Mouse (Mus musculus) megakaryocyte-erythroid progenitor cell, adult 5 weeks (primary cell): ENCODE measurements around the gene Olfr461. TPM values are rescaled to one million over a fixed set of nuclear protein-coding genes. Genes with fewer than 3 reads are reported as not detected.

Source experiments
- polyA plus RNA-seq: library from polyadenylated mRNA; stranded (reverse); fragments of >175 nt; gene quantifications from 2 replicates; pipeline ENCODE4 v1.2.3, GENCODE M21; 2012

The Olfr461 gene
- polyA plus RNA-seq: not detected in 2 replicates

DNA sequence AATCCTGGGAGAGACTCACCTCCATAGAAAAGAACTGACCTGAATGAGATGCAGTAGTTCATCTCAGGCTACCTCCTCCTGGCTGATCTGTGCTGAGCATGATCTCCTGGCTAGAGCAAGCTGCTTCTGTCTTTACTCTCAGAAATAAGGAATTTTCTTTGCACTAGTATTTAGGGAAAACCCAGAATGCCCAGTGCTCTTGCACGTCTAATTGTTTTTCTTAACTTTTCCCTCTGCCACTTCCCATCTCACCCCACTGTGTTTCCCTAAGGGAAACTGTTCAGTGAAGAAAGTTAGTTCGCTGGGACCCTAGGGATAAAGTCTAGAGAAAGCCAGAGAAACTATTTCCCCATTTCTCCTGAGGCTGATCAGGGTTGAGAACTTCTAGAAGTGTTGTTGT lies at the start of gene Olfr461:
TSS of gene Olfr461 (minus strand) at position 101 of the 400 bp plus-strand sequence.

DNA sequence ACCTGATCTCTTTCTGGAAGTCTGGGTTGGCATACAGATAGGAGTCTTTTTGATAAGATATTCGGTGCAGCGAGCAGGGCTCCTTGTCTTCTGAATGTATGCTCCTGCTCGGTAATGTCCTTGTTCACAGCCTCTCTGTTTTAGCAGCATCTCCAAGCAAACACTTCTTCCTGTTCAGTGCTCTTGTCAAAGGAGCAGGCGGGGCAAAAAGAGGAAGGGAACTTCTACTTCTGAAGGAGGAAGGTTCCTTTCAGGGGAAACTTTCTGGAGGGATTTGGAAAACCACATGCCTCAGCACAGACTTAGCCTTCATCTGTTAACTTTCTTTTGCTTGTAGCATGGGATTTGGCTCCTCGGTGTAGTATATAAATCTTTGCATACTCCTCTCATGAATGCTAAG lies 30.8 kb upstream of the Olfr461 start, which contains the start of gene Clec5a:
TSS of gene Clec5a (minus strand) at position 177 of the 400 bp plus-strand sequence.

DNA sequence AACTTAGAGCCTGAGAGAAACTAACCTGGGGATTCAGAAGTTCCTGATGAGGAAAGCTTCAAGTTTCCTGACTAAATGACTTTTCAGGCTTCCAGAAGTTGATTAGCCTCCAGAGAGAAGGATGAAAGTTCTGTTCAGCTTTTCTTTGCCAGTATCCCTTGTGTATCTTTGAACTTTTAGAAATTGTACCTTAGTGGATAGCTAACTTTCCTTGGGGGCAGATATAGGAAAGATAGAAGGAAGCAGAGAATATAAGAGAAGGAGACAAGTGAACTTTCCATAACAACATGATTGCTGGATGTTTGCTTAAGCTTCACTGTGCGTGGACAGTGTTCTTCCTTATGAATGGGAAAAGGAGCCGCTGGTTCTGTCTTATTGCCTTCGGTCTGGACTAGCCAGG lies 14.3 kb upstream of the Olfr461 start, which contains the start of gene Olfr460:
TSS of gene Olfr460 (plus strand) at position 301 of the 400 bp plus-strand sequence.

DNA sequence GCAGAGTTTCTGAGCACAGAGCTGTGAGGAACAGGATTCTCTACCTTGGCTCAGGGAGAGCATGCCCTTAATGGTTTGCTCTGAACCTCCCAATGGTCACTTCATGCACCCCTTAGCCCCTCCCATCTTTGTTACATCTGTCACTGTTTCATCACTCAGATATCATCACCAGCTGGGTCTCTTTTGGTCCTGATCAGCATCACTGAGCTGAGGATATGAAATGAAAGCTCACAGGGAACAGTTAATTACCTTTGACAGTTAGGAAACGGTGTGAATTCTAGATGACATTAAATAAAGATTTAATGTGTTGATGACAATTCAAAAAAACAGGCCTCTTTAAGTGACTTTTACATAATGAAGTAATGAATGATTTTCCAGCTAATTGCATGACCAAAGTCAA lies 35.4 kb downstream of the Olfr461 start, which contains the start of gene Prss37:
TSS of gene Prss37 (minus strand) at position 101 of the 400 bp plus-strand sequence.

DNA sequence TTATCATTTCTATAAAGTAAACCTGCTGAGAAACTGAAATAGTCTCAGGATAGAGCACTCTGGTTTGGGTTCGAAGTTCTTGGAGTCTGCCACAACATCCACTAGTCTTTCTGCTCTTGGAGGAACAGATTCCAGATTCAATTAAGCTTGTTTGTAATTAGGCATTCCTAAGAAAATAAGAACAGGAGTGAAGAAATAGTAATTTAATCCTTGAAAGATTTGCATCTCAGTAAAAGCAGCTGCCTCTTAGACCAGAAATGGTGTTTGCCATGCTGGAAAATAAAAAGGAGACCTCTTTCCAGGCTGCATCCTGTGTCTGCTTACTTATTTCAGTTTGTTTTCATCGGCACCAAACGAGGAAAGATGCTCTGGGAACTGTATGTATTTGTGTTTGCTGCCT lies 61.6 kb downstream of the Olfr461 start, which contains the start of gene Tas2r108:
TSS of gene Tas2r108 (plus strand) at position 301 of the 400 bp plus-strand sequence.

Other genes starting within 250 kb of the Olfr461 start
- gene Agk, start 229.9 kb downstream of the Olfr461 start, polyA plus RNA-seq: 4.8 and 6.4 TPM in 2 replicates
- gene E330009J07Rik, start 118.9 kb downstream of the Olfr461 start, polyA plus RNA-seq: 4.2 and 5.3 TPM in 2 replicates
- not detected in 2 replicates for gene Wee2, start 116.0 kb downstream of the Olfr461 start, polyA plus RNA-seq
- gene Ssbp1, start 83.7 kb downstream of the Olfr461 start, polyA plus RNA-seq: 28.9 and 31.7 TPM in 2 replicates
- not detected in 2 replicates for gene Tas2r137, start 63.8 kb downstream of the Olfr461 start, polyA plus RNA-seq
- not detected in 2 replicates for gene Tas2r108, start 61.5 kb downstream of the Olfr461 start, polyA plus RNA-seq
- gene Prss37, start 35.5 kb downstream of the Olfr461 start, polyA plus RNA-seq: not detected in 2 replicates
- gene Olfr460, start 14.4 kb upstream of the Olfr461 start, polyA plus RNA-seq: not detected in 2 replicates
- gene Clec5a, start 30.8 kb upstream of the Olfr461 start, polyA plus RNA-seq: 3.7 and 6.0 TPM in 2 replicates
- not detected in 2 replicates for gene Tas2r138, start 58.3 kb upstream of the Olfr461 start, polyA plus RNA-seq
- 1.8 and 2.6 TPM in 2 replicates for gene Mgam, start 73.8 kb upstream of the Olfr461 start, polyA plus RNA-seq